Mouse (Mus musculus) lung, embryonic 15.5 days (tissue): ENCODE data around the gene Txn1. TPM values are rescaled to one million over a fixed set of nuclear protein-coding genes. Genes with fewer than 3 reads are reported as not detected.

ENCODE experiments used
- ATAC-seq: fragments of 200-750 bp; cut with Nextera tagmentation; 2 replicates; pipeline ENCODE4 v1.8.0; 2017; ENCODE audit warnings: moderate number of reproducible peaks, borderline replicate concordance; ENCODE audit not compliant: low FRiP score, low TSS enrichment; ENCODE audit errors: extremely low read depth
- H3K27ac ChIP-seq: fragments of 300-500 bp; sonication (generic); 2 replicates; pipeline ENCODE4 v1.5.1; 2015; ENCODE audit warnings: moderate library complexity, mild to moderate bottlenecking, inconsistent platforms
- H3K27me3 ChIP-seq: fragments of 300-500 bp; sonication (generic); 2 replicates; pipeline ENCODE4 v1.6.1; 2015; ENCODE audit warnings: inconsistent platforms
- H3K36me3 ChIP-seq: fragments of 300-500 bp; sonication (generic); 2 replicates; pipeline ENCODE4 v1.6.1; 2015; ENCODE audit warnings: inconsistent platforms
- H3K4me1 ChIP-seq: fragments of 300-500 bp; sonication (generic); 2 replicates; pipeline ENCODE4 v1.6.1; 2015; ENCODE audit warnings: inconsistent platforms
- H3K4me2 ChIP-seq: fragments of 300-500 bp; sonication (generic); 2 replicates; pipeline ENCODE4 v1.6.1; 2015; ENCODE audit warnings: inconsistent platforms, mild to moderate bottlenecking, moderate library complexity
- H3K4me3 ChIP-seq: fragments of 300-500 bp; sonication (generic); 2 replicates; pipeline ENCODE4 v1.5.1; 2015; ENCODE audit warnings: mild to moderate bottlenecking, inconsistent platforms
- H3K9ac ChIP-seq: fragments of 300-500 bp; sonication (generic); 2 replicates; pipeline ENCODE4 v1.6.1; 2015; ENCODE audit warnings: inconsistent platforms
- H3K9me3 ChIP-seq: fragments of 300-500 bp; sonication (generic); 2 replicates; pipeline ENCODE4 v1.6.1; 2016; ENCODE audit warnings: inconsistent platforms
- WGBS: fragments of 180-500 bp; shearing (Covaris S2); methylation state at CpG from one replicate; pipeline ENCODE4 v1.1.7; 2015; 5-methylcytosine and 5-hydroxymethylcytosine counted together
- polyA plus RNA-seq: library from polyadenylated mRNA; unstranded; fragments of >200 nt; fragmentation: Nextera tagmentation; extraction: Ambion mirVana; gene quantifications from 2 replicates; pipeline ENCODE4 v1.2.1, GENCODE M21; 2015

Gene Txn1
- polyA plus RNA-seq = 445 and 492 TPM in 2 replicates

DNA sequence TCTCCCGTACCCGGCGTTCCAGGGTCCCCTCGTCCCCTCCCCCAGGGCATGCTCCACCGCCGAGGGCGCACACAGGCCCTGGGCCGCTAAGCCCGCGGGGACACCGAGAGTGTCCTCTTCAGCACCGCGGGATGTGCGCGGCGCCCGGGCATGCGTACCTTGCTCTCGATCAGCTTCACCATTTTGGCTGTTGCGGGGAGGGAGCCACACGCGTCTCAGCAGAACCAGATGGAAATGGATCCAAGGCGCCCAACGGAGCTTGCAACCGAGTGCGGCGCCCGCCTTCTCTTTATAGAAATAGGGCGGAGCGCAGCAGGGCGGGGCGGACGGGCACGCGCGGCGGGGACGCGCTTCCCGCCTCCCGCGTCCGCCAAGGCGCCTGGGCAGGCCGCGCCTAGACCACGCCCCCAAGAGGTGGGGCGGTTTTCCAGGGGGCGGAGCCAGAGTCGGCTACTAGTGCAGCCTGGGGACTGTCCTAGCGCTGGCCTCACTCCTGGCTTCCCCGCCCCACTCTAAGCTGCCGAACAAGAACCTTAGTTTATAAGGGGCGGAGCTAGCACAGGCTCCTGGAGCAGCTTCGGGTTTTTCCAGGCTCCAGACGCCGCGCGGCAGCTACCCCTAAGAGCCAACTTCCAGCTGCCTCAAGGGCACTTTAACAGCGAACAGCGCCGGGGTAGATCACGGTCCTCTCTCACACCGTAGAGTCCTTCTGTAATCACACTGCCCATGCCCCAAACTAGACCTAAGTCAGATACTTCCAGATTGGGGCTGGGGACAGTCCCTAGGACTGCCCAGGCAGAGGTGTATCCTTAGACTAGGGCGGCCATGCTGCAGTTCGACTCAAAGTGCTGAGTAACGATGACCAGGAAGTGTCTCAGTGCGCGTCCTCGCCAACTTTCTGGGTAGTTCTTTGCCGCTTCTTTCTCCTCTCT is at the start of gene Txn1:
Gene Txn1 (minus strand): TSS at position 383 of the 932 bp plus-strand sequence.
- Histone ChIP-seq H3K4me1 (peaks cover 30% of the 10 kb centered on the region), H3K9ac (peak within 1 kb of the TSS; percentile 82), H3K27ac (peak within 1 kb of the TSS; percentile 97), H3K4me2 (peak within 1 kb of the TSS; percentile 67), H3K27me3 (no peaks in the 10 kb centered on the region), H3K4me3 (peak within 1 kb of the TSS; percentile 75), H3K9me3 (no peaks in the 10 kb centered on the region), H3K36me3 (peaks cover 12% of the 10 kb centered on the region)
- WGBS = under 1% methylated on average over 71 of the region's 71 CpGs
- peak; percentile 99 for ATAC-seq

DNA sequence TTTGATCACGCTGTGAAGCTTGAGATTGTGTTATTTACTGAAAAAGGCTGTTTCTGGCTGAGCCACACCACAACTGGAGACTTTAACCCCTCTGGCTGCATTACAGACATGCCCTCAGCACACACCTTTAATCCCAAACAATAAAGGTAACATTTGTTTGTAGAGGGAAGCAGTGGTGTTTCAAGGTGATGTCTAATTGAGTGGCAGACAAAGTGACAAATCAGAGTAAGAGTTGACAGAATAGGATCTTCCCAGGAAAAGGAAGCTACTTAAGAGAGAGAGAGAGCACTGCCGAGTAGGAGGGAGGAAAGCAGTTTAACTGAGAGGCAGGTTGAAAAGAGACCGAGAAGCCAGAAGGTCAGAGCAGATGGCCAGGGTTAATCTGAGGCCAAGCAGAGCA is 47.3 kb upstream of the Txn1 start:
- Histone ChIP-seq H3K9me3 (no peaks in the 10 kb centered on the region), H3K9ac (no peak overlapping the region), H3K4me3 (no peak overlapping the region), H3K27me3 (no peaks in the 10 kb centered on the region), H3K4me1 (no peaks in the 10 kb centered on the region), H3K4me2 (no peak overlapping the region), H3K36me3 (no peaks in the 10 kb centered on the region), H3K27ac (no peak overlapping the region)
- no peak for ATAC-seq
- 58% methylated on average over 3 of the region's 3 CpGs for WGBS

DNA sequence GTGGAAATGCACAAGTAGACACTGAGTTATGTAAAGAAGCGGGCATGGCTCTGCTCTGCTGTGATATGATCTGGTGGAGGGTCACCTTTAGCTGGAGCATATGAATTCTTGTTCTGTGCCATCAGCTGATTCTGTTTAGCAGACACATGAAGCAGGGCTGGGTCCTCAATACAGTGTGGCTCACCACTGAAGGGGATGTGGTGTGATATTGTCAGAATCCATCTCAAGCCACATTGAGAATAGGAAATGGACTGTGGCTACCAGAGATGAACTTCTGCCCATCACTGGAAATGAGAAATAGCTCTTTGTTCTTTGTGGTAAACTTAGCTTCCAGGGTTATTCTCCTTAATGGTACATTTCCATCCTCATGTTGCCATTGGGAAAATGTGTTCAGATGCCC is 35.2 kb upstream of the Txn1 start:
- Histone ChIP-seq H3K4me2 (no peak overlapping the region), H3K4me1 (no peaks in the 10 kb centered on the region), H3K9ac (no peak overlapping the region), H3K27me3 (no peaks in the 10 kb centered on the region), H3K9me3 (no peaks in the 10 kb centered on the region), H3K27ac (no peak overlapping the region), H3K36me3 (no peaks in the 10 kb centered on the region), H3K4me3 (no peak overlapping the region)
- WGBS = 79% methylated on average over 1 of the region's 1 CpGs
- ATAC-seq = no peak

- 73% methylated on average over 6 of the region's 6 CpGs for WGBS
- Histone ChIP-seq H3K27me3 (no peaks in the 10 kb centered on the region), H3K36me3 (no peaks in the 10 kb centered on the region), H3K9me3 (no peaks in the 10 kb centered on the region), H3K9ac (no peak overlapping the region), H3K4me2 (no peak overlapping the region), H3K4me3 (no peak overlapping the region), H3K4me1 (no peaks in the 10 kb centered on the region), H3K27ac (no peak overlapping the region)
- no peak for ATAC-seq
Observed at GRCm38 (mm10) chr4:57974400-57975117, 18.3 kb upstream of the Txn1 start.

DNA sequence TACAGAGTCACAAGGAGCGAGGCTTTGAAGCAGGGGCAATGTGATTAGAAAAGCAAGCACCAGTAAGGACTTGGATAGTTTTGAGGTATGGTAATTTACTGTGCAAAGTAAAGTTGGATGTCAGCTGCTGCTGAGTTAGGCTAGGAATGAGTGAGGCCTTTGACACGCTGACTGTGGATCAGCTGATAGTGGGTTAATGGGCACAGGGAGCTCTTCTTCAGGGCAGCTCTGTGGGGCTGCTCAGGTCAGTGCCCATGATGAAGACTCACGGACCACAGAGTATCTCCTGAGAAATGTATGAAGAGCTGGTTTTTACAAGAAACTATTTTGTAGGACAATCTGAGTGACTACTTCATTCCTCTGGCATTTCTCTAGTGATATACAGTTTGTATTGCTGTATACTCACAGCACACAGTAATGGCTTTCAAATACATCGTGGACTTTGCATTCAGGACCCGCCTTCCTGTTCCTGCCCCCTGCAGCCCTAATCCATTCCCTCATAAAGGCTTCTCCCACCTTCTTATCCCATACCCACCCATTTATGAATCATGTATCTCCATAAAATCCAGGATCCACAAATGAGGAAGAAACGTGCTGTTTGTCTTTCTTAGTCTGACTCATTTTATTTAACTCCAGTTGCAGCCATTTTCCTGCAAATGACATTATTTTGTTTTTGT is 17.5 kb upstream of the Txn1 start:
- ATAC-seq = no peak
- Histone ChIP-seq H3K4me3 (no peak overlapping the region), H3K9ac (no peak overlapping the region), H3K27ac (no peak overlapping the region), H3K9me3 (no peaks in the 10 kb centered on the region), H3K4me1 (no peaks in the 10 kb centered on the region), H3K27me3 (no peaks in the 10 kb centered on the region), H3K36me3 (no peaks in the 10 kb centered on the region), H3K4me2 (no peak overlapping the region)
- 76% methylated on average over 6 of the region's 6 CpGs for WGBS

- ATAC-seq = no peak
- Histone ChIP-seq H3K4me3 (no peak overlapping the region), H3K36me3 (no peaks in the 10 kb centered on the region)
Observed at GRCm38 (mm10) chr4:57970285-57970684, 14.1 kb upstream of the Txn1 start.

DNA sequence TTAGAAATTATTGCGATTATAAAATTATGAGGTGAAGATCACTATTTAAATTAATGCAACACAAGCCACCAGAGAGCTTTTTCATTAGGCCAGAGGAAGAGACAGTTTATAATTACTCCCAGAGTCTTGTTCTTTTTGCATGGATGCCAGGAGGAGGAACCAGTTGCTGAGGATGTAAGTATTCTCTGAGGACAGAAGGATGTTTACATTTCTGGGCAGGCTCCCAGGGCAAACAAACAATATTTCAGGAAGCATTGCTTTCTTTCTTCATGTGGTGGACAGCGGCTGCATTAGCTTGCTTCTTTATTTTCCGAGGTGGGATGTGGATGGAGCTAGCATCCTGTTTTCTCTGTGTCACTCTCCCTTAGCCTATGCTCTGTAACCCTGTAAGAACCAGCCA is 11.0 kb upstream of the Txn1 start:
- no peaks in the 10 kb centered on the region for H3K27me3 ChIP-seq
- no peaks in the 10 kb centered on the region for H3K36me3 ChIP-seq
- H3K4me2 ChIP-seq = no peak overlapping the region
- H3K9ac ChIP-seq = no peak overlapping the region
- no peaks in the 10 kb centered on the region for H3K9me3 ChIP-seq
- H3K4me3 ChIP-seq = no peak overlapping the region
- H3K4me1 ChIP-seq = peaks cover 4% of the 10 kb centered on the region; the same call in 1 of the 2 replicates
- ATAC-seq = peak; percentile 46; the same call in 1 of the 2 replicates
- peak overlapping the region; percentile 66 for H3K27ac ChIP-seq
- 41% methylated on average over 3 of the region's 3 CpGs for WGBS

More at GRCm38 (mm10) chr4:57970285-57970684, 14.1 kb upstream of the Txn1 start:
- Histone ChIP-seq H3K27ac (no peak overlapping the region), H3K27me3 (no peaks in the 10 kb centered on the region), H3K9me3 (no peaks in the 10 kb centered on the region), H3K9ac (no peak overlapping the region), H3K4me2 (no peak overlapping the region), H3K4me1 (peaks cover 4% of the 10 kb centered on the region; the same call in 1 of the 2 replicates)

- Histone ChIP-seq H3K27ac (no peak overlapping the region), H3K27me3 (no peaks in the 10 kb centered on the region), H3K9ac (no peak overlapping the region), H3K4me2 (no peak overlapping the region), H3K9me3 (no peaks in the 10 kb centered on the region), H3K4me3 (no peak overlapping the region), H3K4me1 (peaks cover 4% of the 10 kb centered on the region; the same call in 1 of the 2 replicates), H3K36me3 (no peaks in the 10 kb centered on the region)
- no peak for ATAC-seq
- WGBS = 91% methylated on average over 4 of the region's 4 CpGs
Observed at GRCm38 (mm10) chr4:57965516-57965915, 9.3 kb upstream of the Txn1 start.

DNA sequence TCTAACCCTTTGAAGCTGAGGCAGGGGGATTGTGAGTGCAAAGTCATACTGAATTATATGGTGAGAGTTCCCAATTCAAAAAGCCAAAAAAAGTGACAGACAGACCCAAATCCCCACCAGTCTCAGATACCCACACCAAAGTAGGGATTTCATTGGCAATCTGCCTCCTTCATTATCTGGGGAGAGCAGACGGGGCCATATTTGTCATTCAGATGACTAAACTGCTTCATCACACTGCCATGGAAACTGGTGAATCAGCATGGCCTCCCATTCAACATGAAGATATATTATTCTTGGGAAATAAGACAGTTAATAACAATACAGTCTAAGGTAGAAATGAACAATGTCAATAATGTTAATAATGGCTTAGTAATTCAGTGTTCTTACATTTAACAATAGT is 7.9 kb upstream of the Txn1 start:
- 41% methylated on average over 1 of the region's 1 CpGs for WGBS
- H3K9me3 ChIP-seq = no peaks in the 10 kb centered on the region
- H3K27ac ChIP-seq = no peak overlapping the region
- no peak overlapping the region for H3K4me3 ChIP-seq
- no peaks in the 10 kb centered on the region for H3K27me3 ChIP-seq
- H3K4me2 ChIP-seq = no peak overlapping the region
- no peak for ATAC-seq
- peaks cover 4% of the 10 kb centered on the region; the same call in 1 of the 2 replicates for H3K4me1 ChIP-seq
- no peak overlapping the region for H3K9ac ChIP-seq
- H3K36me3 ChIP-seq = no peaks in the 10 kb centered on the region

- ATAC-seq = no peak
- Histone ChIP-seq H3K27me3 (no peaks in the 10 kb centered on the region), H3K4me2 (no peak overlapping the region), H3K4me3 (no peak overlapping the region), H3K9ac (no peak overlapping the region), H3K4me1 (peaks cover 24% of the 10 kb centered on the region), H3K36me3 (no peaks in the 10 kb centered on the region), H3K27ac (no peak overlapping the region), H3K9me3 (no peaks in the 10 kb centered on the region)
- WGBS = 85% methylated on average over 8 of the region's 8 CpGs
Observed at GRCm38 (mm10) chr4:57959056-57959455, 2.8 kb upstream of the Txn1 start.

GRCm38 (mm10) chr4:57958098-57958497 is 1.9 kb upstream of the Txn1 start:
- H3K4me2 ChIP-seq = no peak overlapping the region
- no peak overlapping the region for H3K4me3 ChIP-seq
- H3K9ac ChIP-seq = no peak overlapping the region
- 58% methylated on average over 9 of the region's 9 CpGs for WGBS
- no peaks in the 10 kb centered on the region for H3K9me3 ChIP-seq
- no peak overlapping the region for H3K27ac ChIP-seq
- no peaks in the 10 kb centered on the region for H3K36me3 ChIP-seq
- H3K27me3 ChIP-seq = no peaks in the 10 kb centered on the region
- no peak for ATAC-seq
- H3K4me1 ChIP-seq = peaks cover 30% of the 10 kb centered on the region
